Mouse (Mus musculus) layer of hippocampus, postnatal 36 days (tissue): ENCODE data around the gene Rnf208. TPM values are rescaled to one million over a fixed set of nuclear protein-coding genes. Genes with fewer than 3 reads are reported as not detected.
A peak's percentile ranks its signal among the peaks of the same experiment; 100 is the strongest.
"Not testable (repeated sequence)": the region's sequence is repeated elsewhere in the genome, so short reads cannot be mapped to it uniquely, and the experiment has no call there.

Source experiments
- DNase-seq, 2 experiments: peaks; one replicate each; pipeline ENCODE4 v3.0.0; 2022
- total RNA-seq, 2 experiments: library from RNA; stranded (reverse); gene quantifications; 2 replicates each; pipeline ENCODE4 v1.2.3; 2021

Gene Rnf208
- total RNA-seq, 2 experiments from 2014 or later, result 223 to 232 TPM

- DNase-seq, result no peak
Measured at GRCm38 (mm10) chr2:25246183-25247072, 4.4 kb downstream of the Rnf208 start, which contains the start of gene AL732309.1. TSS of gene AL732309.1 (minus strand) at chr2:25246863.

GRCm38 (mm10) chr2:25252331-25252730 lies 10.3 kb downstream of the Rnf208 start:
- DNase-seq, result no peak

GRCm38 (mm10) chr2:25255284-25255779 lies 13.3 kb downstream of the Rnf208 start, which contains the start of gene Tmem203:
TSS of gene Tmem203 (plus strand) at chr2:25255439.
- DNase-seq, result peak; percentile 87 to 89

- DNase-seq, result not testable (repeated sequence)
Measured at GRCm38 (mm10) chr2:25256443-25257109, 14.5 kb downstream of the Rnf208 start.

- not testable (repeated sequence) for DNase-seq
Measured at GRCm38 (mm10) chr2:25257250-25257649, 15.2 kb downstream of the Rnf208 start.

GRCm38 (mm10) chr2:25258887-25259286 lies 16.8 kb downstream of the Rnf208 start:
- DNase-seq, result no peak

- DNase-seq, result no peak
Measured at GRCm38 (mm10) chr2:25261870-25262269, 19.8 kb downstream of the Rnf208 start.

- peak; percentile 92 to 93 for DNase-seq
Measured at GRCm38 (mm10) chr2:25262291-25262767, 20.3 kb downstream of the Rnf208 start, which contains the start of gene Tprn. TSS of gene Tprn (plus strand) at chr2:25262618.

- no peak for DNase-seq
Measured at GRCm38 (mm10) chr2:25262795-25263622, 21.0 kb downstream of the Rnf208 start.

- DNase-seq, result no peak
Measured at GRCm38 (mm10) chr2:25263623-25264285, 21.7 kb downstream of the Rnf208 start.

- DNase-seq, result no peak
Measured at GRCm38 (mm10) chr2:25264286-25264660, 22.2 kb downstream of the Rnf208 start.

GRCm38 (mm10) chr2:25264851-25265250 lies 22.8 kb downstream of the Rnf208 start:
- no peak for DNase-seq

- DNase-seq, result no peak
Measured at GRCm38 (mm10) chr2:25265897-25266656, 24.0 kb downstream of the Rnf208 start.

GRCm38 (mm10) chr2:25266720-25267119 lies 24.7 kb downstream of the Rnf208 start:
- DNase-seq, result peak in 1 of 2 experiments; percentile 70

- no peak for DNase-seq
Measured at GRCm38 (mm10) chr2:25267241-25267640, 25.2 kb downstream of the Rnf208 start.

GRCm38 (mm10) chr2:25267746-25268309 lies 25.8 kb downstream of the Rnf208 start:
- no peak for DNase-seq

- DNase-seq, result peak; percentile 97 to 98
Measured at GRCm38 (mm10) chr2:25271827-25272511, 29.9 kb downstream of the Rnf208 start, which contains the start of the genes Ssna1 and Anapc2. TSS of gene Ssna1 (minus strand) at chr2:25272438. TSS of gene Anapc2 (plus strand) at chr2:25272478.

- no peak for DNase-seq
Measured at GRCm38 (mm10) chr2:25272515-25272914, 30.5 kb downstream of the Rnf208 start.

- DNase-seq, result no peak
Measured at GRCm38 (mm10) chr2:25273010-25273409, 31.0 kb downstream of the Rnf208 start.
